Mouse (Mus musculus) small intestine, adult 2 months (tissue): ENCODE measurements around the gene Tyro3. TPM values are rescaled to one million over a fixed set of nuclear protein-coding genes. Genes with fewer than 3 reads are reported as not detected.

Experiments
- H3K27ac ChIP-seq: fragments of 200-500 bp; 2 replicates; pipeline ENCODE4 v1.5.1; 2012; ENCODE audit warnings: low read depth, low read length, control low read depth, inconsistent platforms; ENCODE audit not compliant: insufficient read depth
- H3K27me3 ChIP-seq: fragments of 200-500 bp; 2 replicates; pipeline ENCODE4 v1.6.1; 2012; ENCODE audit warnings: mild to moderate bottlenecking, moderate library complexity, low read length, inconsistent platforms; ENCODE audit not compliant: control insufficient read depth, insufficient read depth
- H3K36me3 ChIP-seq: fragments of 200-500 bp; 2 replicates; pipeline ENCODE4 v1.6.1; 2012; ENCODE audit warnings: mild to moderate bottlenecking, low read length, control low read depth, inconsistent platforms; ENCODE audit not compliant: control insufficient read depth, insufficient read depth
- H3K4me1 ChIP-seq: fragments of 200-500 bp; 2 replicates; pipeline ENCODE4 v1.6.1; 2012; ENCODE audit warnings: low read length, inconsistent platforms, mixed read lengths; ENCODE audit not compliant: control insufficient read depth, insufficient read depth, insufficient read length
- H3K4me3 ChIP-seq: fragments of 200-500 bp; 2 replicates; pipeline ENCODE4 v1.5.1; 2012; ENCODE audit warnings: low read depth, mild to moderate bottlenecking, control low read depth, inconsistent platforms, low read length, moderate library complexity
- CTCF ChIP-seq: fragments of 200-500 bp; IDR thresholded peaks from 2 replicates; pipeline ENCODE4 v1.5.1; 2012; ENCODE audit warnings: low read depth, mild to moderate bottlenecking, control low read depth, inconsistent platforms, low read length, moderate library complexity, mixed read lengths; ENCODE audit not compliant: insufficient replicate concordance, insufficient read length; ENCODE audit errors: extremely low read depth
- POLR2A ChIP-seq: fragments of 200-500 bp; IDR thresholded peaks from 2 replicates; pipeline ENCODE4 v1.6.1; 2012; ENCODE audit warnings: low read depth, mild to moderate bottlenecking, control low read depth, inconsistent platforms, low read length, moderate library complexity
- WGBS: fragments of 180-500 bp; shearing (Covaris S2); methylation state at CpG from one replicate; pipeline ENCODE4 v1.1.7; 2018; 5-methylcytosine and 5-hydroxymethylcytosine counted together
- polyA plus RNA-seq: library from polyadenylated mRNA; depleted of rRNA; stranded (reverse); fragments of >200 nt; gene quantifications from 2 replicates; pipeline ENCODE4 v1.2.3, GENCODE M21; 2012

The Tyro3 gene
- polyA plus RNA-seq, 1 experiment: 3.2 TPM

DNA sequence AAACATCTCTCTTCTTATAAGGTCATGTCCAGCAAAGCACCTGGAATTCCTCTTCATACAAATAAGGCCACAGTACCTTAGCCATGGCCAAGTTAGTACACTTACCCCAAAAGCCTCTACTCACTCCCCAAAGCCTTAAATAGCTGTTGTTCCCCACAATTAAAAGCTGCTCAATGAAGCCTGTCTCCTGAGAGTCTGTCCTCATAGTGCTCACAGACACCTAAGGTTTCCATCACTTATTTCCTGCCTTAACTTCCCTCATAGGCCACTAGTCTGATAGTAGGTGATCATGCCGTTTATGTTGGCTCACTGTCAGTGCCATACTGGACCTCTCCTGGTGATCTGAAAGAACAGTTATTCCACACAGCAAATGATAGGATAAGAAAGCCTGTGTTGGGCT, 35.3 kb upstream of the Tyro3 start:
- peaks cover 20% of the 10 kb centered on the region for H3K27me3 ChIP-seq
- peaks cover 8% of the 10 kb centered on the region for H3K4me1 ChIP-seq
- no peak overlapping the region for H3K4me3 ChIP-seq
- TF ChIP-seq CTCF (no peak), POLR2A (no peak)
- H3K27ac ChIP-seq: no peak overlapping the region
- WGBS: 45% methylated on average over 1 of the region's 1 CpGs
- H3K36me3 ChIP-seq: peaks cover 5% of the 10 kb centered on the region

DNA sequence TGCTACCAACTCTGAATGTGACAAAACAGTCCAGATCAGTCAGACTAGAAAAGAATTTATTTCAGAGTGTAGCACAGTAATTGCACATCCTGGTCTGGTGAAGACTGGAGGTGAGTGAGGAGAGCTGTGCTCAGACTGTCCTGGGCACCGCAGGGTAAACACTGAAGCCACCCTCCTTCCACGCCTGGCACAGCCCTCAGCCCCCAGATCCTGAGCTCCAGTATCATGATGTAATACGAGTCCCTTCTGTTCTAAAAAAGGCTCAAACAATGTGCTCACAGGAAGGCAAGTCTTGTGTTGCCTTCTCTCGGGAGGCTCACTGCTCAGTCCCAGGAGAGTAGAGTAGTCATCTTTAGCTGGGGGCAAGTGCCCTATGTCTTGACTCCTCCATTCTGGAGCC, 33.6 kb upstream of the Tyro3 start:
- Histone ChIP-seq H3K27ac (no peak overlapping the region), H3K4me1 (no peaks in the 10 kb centered on the region), H3K27me3 (peaks cover 3% of the 10 kb centered on the region; the same call in 1 of the 2 replicates), H3K36me3 (peaks cover 14% of the 10 kb centered on the region), H3K4me3 (no peak overlapping the region)
- TF ChIP-seq CTCF (no peak), POLR2A (no peak)
- 86% methylated on average over 4 of the region's 4 CpGs for WGBS

DNA sequence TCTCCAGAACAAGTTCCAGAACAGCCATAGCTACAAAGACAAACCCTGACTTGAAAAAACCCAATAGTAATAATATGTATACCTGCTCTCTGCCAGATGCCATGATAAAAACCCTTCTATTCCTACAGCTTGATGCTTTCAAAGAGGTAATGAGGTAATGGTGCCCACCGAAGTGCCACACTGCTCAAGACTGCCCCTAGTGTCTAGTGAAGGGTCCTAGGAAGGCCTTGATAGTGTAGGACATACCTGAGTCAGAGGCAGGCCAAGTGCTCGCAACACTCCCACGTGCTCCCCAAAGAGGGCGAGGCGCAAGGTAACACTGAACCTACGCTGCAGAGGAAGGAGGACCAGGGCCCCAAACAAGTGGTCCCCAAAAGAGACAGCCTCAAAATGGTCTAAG, 30.3 kb upstream of the Tyro3 start:
- H3K4me1 ChIP-seq: no peaks in the 10 kb centered on the region
- TF ChIP-seq CTCF (no peak), POLR2A (no peak)
- peaks cover 33% of the 10 kb centered on the region for H3K36me3 ChIP-seq
- H3K4me3 ChIP-seq: no peak overlapping the region
- no peaks in the 10 kb centered on the region for H3K27me3 ChIP-seq
- 90% methylated on average over 6 of the region's 6 CpGs for WGBS
- H3K27ac ChIP-seq: no peak overlapping the region

DNA sequence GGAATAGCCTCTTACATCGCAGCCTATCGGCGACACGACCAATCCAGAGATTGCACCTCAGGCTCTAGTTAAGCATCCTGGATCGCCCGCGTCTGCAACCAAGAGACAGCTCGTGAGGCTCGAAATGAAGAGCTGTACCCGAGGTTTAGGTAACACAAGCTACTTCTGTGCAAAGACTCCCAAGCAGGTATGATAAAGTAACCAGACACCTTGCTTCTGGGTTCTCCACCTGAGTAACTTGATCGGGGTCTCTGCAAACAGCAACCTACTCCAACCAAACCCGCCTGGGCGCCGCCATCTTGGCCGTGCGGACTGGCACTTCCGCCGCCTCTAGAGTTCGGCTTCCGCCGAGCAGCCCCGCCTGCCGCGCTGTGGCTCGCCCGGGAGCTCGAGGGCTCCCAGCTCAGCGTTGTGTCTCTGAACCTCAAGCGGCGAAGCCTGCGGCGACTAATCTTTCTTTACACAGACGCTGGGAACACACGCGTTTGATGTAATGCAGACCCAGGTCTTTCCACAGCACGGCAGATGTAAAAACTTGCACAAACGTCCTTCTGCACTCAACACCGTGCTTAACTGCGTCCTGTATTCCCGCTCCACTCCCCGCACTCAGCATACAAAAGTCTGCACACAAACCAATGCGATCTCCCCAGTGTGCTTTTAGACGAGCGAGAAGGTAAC, 10.2 kb upstream of the Tyro3 start, which contains the start of gene Rpap1:
Gene Rpap1, minus strand, starts transcription at position 332 of the 678 bp plus-strand sequence.
- Histone ChIP-seq H3K27me3 (no peaks in the 10 kb centered on the region), H3K4me1 (no peaks in the 10 kb centered on the region), H3K4me3 (peak within 1 kb of the TSS; percentile 63), H3K27ac (no peak within 1 kb of the TSS), H3K36me3 (peaks cover 5% of the 10 kb centered on the region; the same call in 1 of the 2 replicates)
- TF ChIP-seq POLR2A: peak; percentile 83
- 0 out of 2 replicates have a peak, but pooled peaks have one; percentile 3 for TF ChIP-seq CTCF
- WGBS: under 1% methylated on average over 44 of the region's 44 CpGs

DNA sequence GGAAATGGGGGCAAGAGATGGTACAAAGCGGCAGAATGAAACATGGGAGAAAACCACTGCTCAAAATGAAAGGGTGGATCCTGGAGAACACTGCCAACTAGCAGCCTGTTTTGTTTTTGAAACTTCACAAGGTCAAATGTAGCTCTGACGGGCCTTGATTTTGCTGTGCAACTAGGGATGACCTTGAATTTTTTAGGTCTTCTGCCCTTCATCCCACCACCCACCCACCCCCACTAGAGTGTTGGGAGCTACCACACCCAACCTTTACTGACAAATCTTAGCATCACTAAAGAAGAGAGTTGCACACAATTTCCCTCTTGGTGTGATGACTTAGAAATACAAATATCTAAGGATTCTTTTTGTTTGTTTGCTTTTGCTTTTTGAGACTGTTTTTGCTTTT, 7.5 kb upstream of the Tyro3 start:
- H3K4me1 ChIP-seq: no peaks in the 10 kb centered on the region
- TF ChIP-seq POLR2A (no peak), CTCF (no peak)
- H3K36me3 ChIP-seq: no peaks in the 10 kb centered on the region
- no peak overlapping the region for H3K27ac ChIP-seq
- no peaks in the 10 kb centered on the region for H3K27me3 ChIP-seq
- 87% methylated on average over 2 of the region's 2 CpGs for WGBS
- H3K4me3 ChIP-seq: no peak overlapping the region

DNA sequence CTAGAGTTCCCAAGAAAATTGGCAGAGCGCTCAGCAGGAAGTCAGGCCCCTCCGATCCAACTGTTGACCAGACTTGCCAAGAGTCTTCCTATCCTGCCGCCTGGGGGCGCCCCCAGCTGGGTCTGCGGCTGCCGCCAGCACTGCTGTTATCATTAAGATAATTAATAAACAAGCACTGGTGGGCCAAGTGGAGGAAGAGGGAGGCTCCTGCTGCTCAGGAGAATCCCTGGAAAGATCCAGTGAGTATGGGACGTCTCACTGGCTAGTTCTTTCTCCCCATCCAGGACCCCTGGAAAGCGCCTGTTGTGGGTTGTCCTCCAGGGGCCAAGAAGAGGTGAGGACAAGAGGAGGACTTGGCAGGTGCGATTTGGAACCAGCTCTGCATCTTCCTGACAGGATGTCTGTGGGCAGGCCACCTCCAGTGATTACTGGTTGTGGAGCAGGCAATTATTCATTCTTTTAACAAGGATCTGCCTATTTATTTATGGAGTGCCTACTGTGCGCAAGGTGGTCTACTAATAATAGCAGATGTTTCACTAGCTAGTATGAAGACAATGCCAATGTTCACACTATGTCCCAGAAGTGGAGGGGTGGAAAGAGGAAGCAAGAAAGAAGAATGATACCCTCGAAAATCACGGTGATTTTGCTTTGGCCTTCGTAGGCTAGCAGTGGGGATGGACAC, 854 bp downstream of the Tyro3 start:
- H3K27me3 ChIP-seq: peaks cover 11% of the 10 kb centered on the region
- WGBS: 11% methylated on average over 13 of the region's 13 CpGs

DNA sequence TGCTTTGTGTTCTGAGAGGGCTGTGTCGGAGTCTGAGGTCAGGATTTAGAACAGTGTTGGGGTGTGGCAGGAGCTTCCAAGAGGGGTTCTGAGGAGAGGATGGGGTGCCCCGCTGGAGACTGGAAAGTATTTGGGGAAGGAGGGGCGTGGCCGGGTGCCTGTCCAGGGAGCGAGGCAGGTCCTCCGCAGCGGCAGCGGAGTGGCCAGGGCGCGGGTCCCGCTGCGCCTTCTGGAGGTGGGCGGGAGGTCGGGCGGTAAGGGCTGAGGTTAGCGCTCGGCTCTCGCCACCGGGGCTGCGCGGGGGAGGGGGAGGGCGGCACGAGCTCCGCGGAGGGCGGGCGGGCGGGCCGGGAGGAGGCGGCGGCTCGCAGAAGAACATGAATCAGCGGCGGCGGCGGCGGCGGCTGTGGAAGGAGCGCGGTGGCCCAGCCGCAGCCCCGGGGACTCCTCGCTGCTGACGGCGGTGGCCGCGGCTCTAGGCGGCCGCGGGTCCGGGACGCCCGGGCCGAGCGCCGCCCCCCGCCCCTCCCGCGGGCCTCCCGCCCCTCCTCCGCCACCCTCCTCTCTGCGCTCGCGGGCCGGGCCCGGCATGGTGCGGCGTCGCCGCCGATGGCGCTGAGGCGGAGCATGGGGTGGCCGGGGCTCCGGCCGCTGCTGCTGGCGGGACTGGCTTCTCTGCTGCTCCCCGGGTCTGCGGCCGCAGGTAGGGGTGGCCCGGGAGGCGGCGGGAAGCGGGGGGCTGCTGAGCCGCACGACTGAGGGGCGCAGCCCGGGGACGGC, 1.8 kb downstream of the Tyro3 start:
- Histone ChIP-seq H3K36me3 (no peaks in the 10 kb centered on the region), H3K27ac (no peak overlapping the region), H3K4me1 (peaks cover 3% of the 10 kb centered on the region; the same call in 1 of the 2 replicates), H3K27me3 (peaks cover 11% of the 10 kb centered on the region), H3K4me3 (peak overlapping the region; percentile 73)
- 2% methylated on average over 78 of the region's 89 CpGs for WGBS
- TF ChIP-seq CTCF (no peak), POLR2A (no peak)

More for the DNA sequence above, 854 bp downstream of the Tyro3 start:
- Histone ChIP-seq H3K4me1 (peaks cover 3% of the 10 kb centered on the region; the same call in 1 of the 2 replicates), H3K4me3 (no peak overlapping the region), H3K27ac (no peak overlapping the region), H3K36me3 (no peaks in the 10 kb centered on the region)
- no peak for TF ChIP-seq POLR2A
- peak; percentile 57; the same call in 1 of the 2 replicates for TF ChIP-seq CTCF
